Mouse (Mus musculus): Measurements from ENCODE around the gene Trir.

GRCm38 (mm10) chr8:85071041-85071440 lies 44.4 kb downstream of the Trir start:
- TF ChIP-seq POLR2A (IDR thresholded peaks at IDR 0.05; ENCODE audit: low read depth, low read length) (no peak), CTCF (IDR thresholded peaks at IDR 0.05; ENCODE audit: extremely low read depth, insufficient read depth, insufficient read length, insufficient replicate concordance) (no peak)

Data from spleen, adult 2 months (tissue).